In genomic region chr8:124240932-124241331, GRCm38 (mm10) we compare ENCODE assay signal across 13 mouse cellular contexts. TPM values are rescaled to one million over a fixed set of nuclear protein-coding genes. Genes with fewer than 3 reads are reported as not detected.
DNase-seq lines count a peak whose midpoint lies in the region; ATAC-seq and TF ChIP-seq lines count a peak whose summit lies in the region.
"Had no signal": no experiment of that assay in that cellular context is flagged by ENCODE, and none has a peak within 500 bp of the region (broad histone marks: within the 10 kb centered on the region; RNA-seq: fewer than 3 reads in every experiment).

No protein-coding gene starts in this region.

- 38% methylated on average over 8 of the region's 8 CpGs for WGBS in heart, postnatal 0 days
- WGBS in hindbrain, embryonic 13.5 days = 63% methylated on average over 8 of the region's 8 CpGs

- no peaks in the 10 kb centered on the region for H3K9me3 ChIP-seq in heart, postnatal 0 days (replicated peaks; ENCODE audit: control insufficient read depth, low read length)
- peaks cover 5% of the 10 kb centered on the region; the same call in 1 of the 2 replicates for H3K9me3 ChIP-seq in hindbrain, embryonic 13.5 days
- H3K9me3 ChIP-seq: liver, embryonic 15.5 days had no signal

- 0 out of 2 replicates have a peak, but pooled peaks have one; percentile 21 for ATAC-seq in heart, postnatal 0 days (ENCODE audit: insufficient read depth, low read depth)
- no peak for ATAC-seq in hindbrain, embryonic 13.5 days (ENCODE audit: low FRiP score)
- peak; percentile 30; the same call in 1 of the 2 replicates for ATAC-seq in megakaryocyte, adult 5-6 weeks (ENCODE audit: poor library complexity, severe bottlenecking)
- no peak for ATAC-seq in activated CD4-positive, CD25-positive, alpha-beta regulatory T cell, adult 4 months
- ATAC-seq: CD4-positive, CD25-positive, alpha-beta regulatory T cell, adult 4 months; inflammation-experienced regulatory T-cells, adult 6 months had no signal

- no peaks in the 10 kb centered on the region for H3K27me3 ChIP-seq in heart, postnatal 0 days (ENCODE audit: control insufficient read depth, insufficient read depth, low read length)
- no peaks in the 10 kb centered on the region for H3K27me3 ChIP-seq in hindbrain, embryonic 13.5 days
- H3K27me3 ChIP-seq: liver, embryonic 15.5 days had no signal

- peaks cover 38% of the 10 kb centered on the region for H3K4me1 ChIP-seq in heart, postnatal 0 days (ENCODE audit: control insufficient read depth, insufficient read depth)
- H3K4me1 ChIP-seq in hindbrain, embryonic 13.5 days (replicated peaks) = peaks cover 50% of the 10 kb centered on the region

- intact Hi-C loops in heart, postnatal 10 days (cut with DNase I) = no loop called here

- no peak overlapping the region for H3K4me2 ChIP-seq in heart, postnatal 0 days (ENCODE audit: low read depth, low read length)
- H3K4me2 ChIP-seq in hindbrain, embryonic 13.5 days = no peak overlapping the region
- H3K4me2 ChIP-seq: liver, embryonic 15.5 days had no signal

- DNase-seq in heart, postnatal 0 days (ENCODE audit: low spot score) = no peak
- DNase-seq in heart, postnatal 10 days = no peak
- peak; percentile 30 for DNase-seq in 3T3-L1 (ENCODE audit: low read depth, low spot score)
- DNase-seq in adrenal gland, adult 2 months = no peak
- DNase-seq: gastrocnemius, adult 2 months; left cerebral cortex, postnatal 4 days; right cerebral cortex, postnatal 25 days had no signal

- H3K9ac ChIP-seq in heart, postnatal 0 days (replicated peaks; ENCODE audit: low read depth, low read length) = no peak overlapping the region
- H3K9ac ChIP-seq in hindbrain, embryonic 13.5 days = peak overlapping the region; percentile 58; the same call in 1 of the 2 replicates
- H3K9ac ChIP-seq: liver, embryonic 15.5 days had no signal

- no peak for TF ChIP-seq EP300 in heart, postnatal 0 days (IDR thresholded peaks at IDR 0.05; ENCODE audit: low read depth)

- no peak for TF ChIP-seq CTCF in heart, postnatal 0 days (IDR thresholded peaks at IDR 0.05; ENCODE audit: low read depth)

- 0 out of 2 replicates have a peak overlapping the region, but pooled peaks have one; percentile 48 for H3K27ac ChIP-seq in heart, postnatal 0 days (ENCODE audit: low read depth)
- H3K27ac ChIP-seq in hindbrain, embryonic 13.5 days = peak overlapping the region; percentile 84
- H3K27ac ChIP-seq: gastrocnemius, adult 2 months; liver, embryonic 15.5 days had no signal

- H3K4me3 ChIP-seq in heart, postnatal 0 days (ENCODE audit: low read depth, low read length) = no peak overlapping the region
- H3K4me3 ChIP-seq in hindbrain, embryonic 13.5 days = no peak overlapping the region
- H3K4me3 ChIP-seq: gastrocnemius, adult 2 months; liver, embryonic 15.5 days had no signal

- H3K36me3 ChIP-seq in heart, postnatal 0 days (replicated peaks; ENCODE audit: control insufficient read depth, insufficient read depth, low read length) = 0 out of 2 replicates have a peak, but pooled peaks cover 3% of the 10 kb centered on the region
- H3K36me3 ChIP-seq in hindbrain, embryonic 13.5 days = peaks cover 20% of the 10 kb centered on the region
- H3K36me3 ChIP-seq: liver, embryonic 15.5 days had no signal

RNA-seq across cellular contexts. Expression of gene Galnt2, which starts 9.7 kb away (rescaled TPM):
- total RNA-seq in heart, postnatal 0 days (2014; rRNA removed; ENCODE audit: low replicate concordance) = 30.0 and 35.4 TPM in 2 replicates
- polyA plus RNA-seq in heart, postnatal 0 days (2015; fragmentation: Nextera tagmentation; extraction: Ambion mirVana) = 24.6 and 30.3 TPM in 2 replicates
- 10 to 100 TPM; 45.6 to 51.4 TPM for total RNA-seq in heart, postnatal 10 days (2021)
- 49.9 and 52.8 TPM in 2 replicates for polyA plus RNA-seq in hindbrain, embryonic 13.5 days (2015; fragmentation: Nextera tagmentation; extraction: Ambion mirVana)
- 31.3 and 61.1 TPM in 2 replicates for total RNA-seq in megakaryocyte, adult 5-6 weeks (2015)
- total RNA-seq in megakaryocyte, adult 5-6 weeks (2017) = 15.5 and 20.4 TPM in 2 replicates
- 10 to 100 TPM; 46.9 to 64.0 TPM for total RNA-seq in adrenal gland, adult 2 months (2021)
- 11.1 and 11.4 TPM in 2 replicates for polyA plus RNA-seq in adrenal gland, adult 2 months (2012; rRNA removed)
- 10 to 100 TPM; 18.2 to 20.1 TPM for polyA plus RNA-seq in activated CD4-positive, CD25-positive, alpha-beta regulatory T cell, adult 4 months (2017; shearing (Covaris generic))

Comparison
In these comparisons a context has a peak if more than half of its experiments do, and no peak if none do; other contexts are left out.
1. ATAC-seq: peak in heart, postnatal 0 days (single experiment) and megakaryocyte, adult 5-6 weeks (single experiment); none in hindbrain, embryonic 13.5 days (single experiment) and activated CD4-positive, CD25-positive, alpha-beta regulatory T cell, adult 4 months (single experiment).